Mouse (Mus musculus) left cerebral cortex, adult 18-20 months (tissue): ENCODE results near the gene Treml4. TPM values are rescaled to one million over a fixed set of nuclear protein-coding genes. Genes with fewer than 3 reads are reported as not detected.
A peak's percentile ranks its signal among the peaks of the same experiment; 100 is the strongest.
"Not testable (repeated sequence)": the region's sequence is repeated elsewhere in the genome, so short reads cannot be mapped to it uniquely, and the experiment has no call there.

ENCODE experiments used
- DNase-seq, 2 experiments: peaks; one replicate each; pipeline ENCODE4 v3.0.0; 2021 to 2022; ENCODE audit warnings: low spot score in 2 of 2, mixed read lengths in 1 of 2
- total RNA-seq, 2 experiments: library from RNA; stranded (reverse); gene quantifications; 2 replicates each; pipeline ENCODE4 v1.2.3; 2021

The Treml4 gene
- total RNA-seq, 2 experiments from 2014 or later: 0.72 TPM; not detected in 1

GRCm38 (mm10) chr17:48274098-48274497, 10.0 kb downstream of the Treml4 start:
- no peak for DNase-seq

GRCm38 (mm10) chr17:48274885-48275284, 10.8 kb downstream of the Treml4 start:
- DNase-seq: peak; percentile 74 to 88

- DNase-seq: no peak
Observed at GRCm38 (mm10) chr17:48275736-48276135, 11.6 kb downstream of the Treml4 start.

GRCm38 (mm10) chr17:48278381-48278780, 14.3 kb downstream of the Treml4 start:
- no peak for DNase-seq

- no peak for DNase-seq
Observed at GRCm38 (mm10) chr17:48279002-48279401, 14.9 kb downstream of the Treml4 start.

GRCm38 (mm10) chr17:48280943-48281738, 17.0 kb downstream of the Treml4 start:
- no peak for DNase-seq

GRCm38 (mm10) chr17:48281739-48282085, 17.6 kb downstream of the Treml4 start:
- DNase-seq: no peak

- DNase-seq: no peak
Observed at GRCm38 (mm10) chr17:48286765-48287164, 22.7 kb downstream of the Treml4 start.

- no peak for DNase-seq
Observed at GRCm38 (mm10) chr17:48287276-48287675, 23.2 kb downstream of the Treml4 start.

GRCm38 (mm10) chr17:48293500-48294194, 29.6 kb downstream of the Treml4 start:
- no peak for DNase-seq

- no peak for DNase-seq
Observed at GRCm38 (mm10) chr17:48299203-48299602, 35.1 kb downstream of the Treml4 start, which contains the start of gene Treml2. Treml2 (plus strand) TSS chr17:48299498.

- no peak for DNase-seq
Observed at GRCm38 (mm10) chr17:48299756-48300155, 35.7 kb downstream of the Treml4 start.

- no peak for DNase-seq
Observed at GRCm38 (mm10) chr17:48300199-48300598, 36.1 kb downstream of the Treml4 start.

- no peak for DNase-seq
Observed at GRCm38 (mm10) chr17:48300861-48301260, 36.8 kb downstream of the Treml4 start.

- DNase-seq: no peak
Observed at GRCm38 (mm10) chr17:48301792-48302191, 37.7 kb downstream of the Treml4 start.

- DNase-seq: no peak
Observed at GRCm38 (mm10) chr17:48312124-48312523, 48.0 kb downstream of the Treml4 start.

- DNase-seq: not testable (repeated sequence)
Observed at GRCm38 (mm10) chr17:48315905-48316579, 51.9 kb downstream of the Treml4 start, which contains the start of gene B430306N03Rik. B430306N03Rik (plus strand) TSS chr17:48316141.

GRCm38 (mm10) chr17:48318686-48319085, 54.6 kb downstream of the Treml4 start:
- DNase-seq: no peak

- DNase-seq: no peak
Observed at GRCm38 (mm10) chr17:48321279-48321678, 57.2 kb downstream of the Treml4 start.

GRCm38 (mm10) chr17:48323236-48323635, 59.1 kb downstream of the Treml4 start:
- DNase-seq: no peak

- DNase-seq: no peak
Observed at GRCm38 (mm10) chr17:48324258-48324657, 60.2 kb downstream of the Treml4 start.
